ENCODE assay signal across 16 mouse cellular contexts in the genomic region with DNA sequence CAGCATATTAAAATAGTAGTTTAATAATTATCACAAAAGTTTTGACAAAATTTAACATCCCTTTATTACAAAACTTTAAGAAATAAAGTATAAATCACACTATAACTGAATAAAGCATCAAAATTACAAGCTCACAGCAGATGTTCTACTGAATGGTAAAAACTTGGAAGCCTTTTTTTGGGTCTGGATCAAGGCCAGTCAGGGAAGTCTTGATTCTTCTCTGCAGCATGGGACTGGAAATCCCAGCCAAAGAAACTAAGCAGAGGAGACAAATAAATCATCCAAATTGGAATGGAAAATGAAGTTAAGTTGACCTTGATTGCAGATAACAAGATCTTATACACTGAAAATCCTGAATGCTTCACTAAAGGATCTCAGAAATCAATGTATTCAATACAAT.
DNase-seq lines count a peak whose midpoint lies in the region; ATAC-seq lines count a peak whose summit lies in the region.
"Had no signal": no experiment of that assay in that cellular context is flagged by ENCODE, and none has a peak within 500 bp of the region (broad histone marks: within the 10 kb centered on the region; RNA-seq: fewer than 3 reads in every experiment).

No protein-coding gene starts in this region.

- H3K4me1 ChIP-seq in embryonic facial prominence, embryonic 14.5 days (ENCODE audit: control insufficient read depth, insufficient read depth, low read length) = no peaks in the 10 kb centered on the region
- H3K4me1 ChIP-seq in embryonic facial prominence, embryonic 10.5 days = no peaks in the 10 kb centered on the region
- H3K4me1 ChIP-seq: forebrain, embryonic 13.5 days; hindbrain, embryonic 12.5 days; limb, embryonic 12.5 days; neural tube, embryonic 12.5 days had no signal

- H3K4me3 ChIP-seq in embryonic facial prominence, embryonic 14.5 days (ENCODE audit: low read depth, low read length) = no peak overlapping the region
- no peak overlapping the region for H3K4me3 ChIP-seq in embryonic facial prominence, embryonic 10.5 days
- H3K4me3 ChIP-seq: forebrain, embryonic 13.5 days; hindbrain, embryonic 12.5 days; limb, embryonic 12.5 days; neural tube, embryonic 12.5 days had no signal

- H3K9me3 ChIP-seq in embryonic facial prominence, embryonic 14.5 days (ENCODE audit: control insufficient read depth, low read length) = no peaks in the 10 kb centered on the region
- H3K9me3 ChIP-seq in embryonic facial prominence, embryonic 10.5 days = no peaks in the 10 kb centered on the region
- H3K9me3 ChIP-seq: forebrain, embryonic 13.5 days; hindbrain, embryonic 12.5 days; limb, embryonic 12.5 days; neural tube, embryonic 12.5 days had no signal

- no peaks in the 10 kb centered on the region for H3K36me3 ChIP-seq in embryonic facial prominence, embryonic 14.5 days (ENCODE audit: control insufficient read depth, insufficient read depth, low read length)
- no peaks in the 10 kb centered on the region for H3K36me3 ChIP-seq in embryonic facial prominence, embryonic 10.5 days (replicated peaks)
- H3K36me3 ChIP-seq: hindbrain, embryonic 12.5 days; limb, embryonic 12.5 days; neural tube, embryonic 12.5 days had no signal

- no peak for ATAC-seq in embryonic facial prominence, embryonic 14.5 days (ENCODE audit: low read depth)
- ATAC-seq: CD4-positive, CD25-positive, alpha-beta regulatory T cell, adult 4 months; forebrain, embryonic 13.5 days; Patski had no signal

- H3K27ac ChIP-seq in embryonic facial prominence, embryonic 14.5 days (replicated peaks; ENCODE audit: low read depth, low read length) = no peak overlapping the region
- H3K27ac ChIP-seq in embryonic facial prominence, embryonic 10.5 days (replicated peaks) = no peak overlapping the region
- H3K27ac ChIP-seq: forebrain, embryonic 13.5 days; hindbrain, embryonic 12.5 days; limb, embryonic 12.5 days; neural tube, embryonic 12.5 days had no signal

- no peak overlapping the region for H3K4me2 ChIP-seq in embryonic facial prominence, embryonic 14.5 days (ENCODE audit: low read depth, low read length)
- H3K4me2 ChIP-seq: forebrain, embryonic 13.5 days; hindbrain, embryonic 12.5 days; limb, embryonic 12.5 days; neural tube, embryonic 12.5 days had no signal

- H3K9ac ChIP-seq in embryonic facial prominence, embryonic 14.5 days (ENCODE audit: low read depth, low read length) = no peak overlapping the region
- H3K9ac ChIP-seq: forebrain, embryonic 13.5 days; hindbrain, embryonic 12.5 days; limb, embryonic 12.5 days; neural tube, embryonic 12.5 days had no signal

- DNase-seq in embryonic facial prominence, embryonic 14.5 days (ENCODE audit: low spot score) = peak; percentile 69
- DNase-seq in embryonic facial prominence, embryonic 10.5 days (ENCODE audit: low spot score) = no peak
- peak; percentile 17 to 53 for DNase-seq in layer of hippocampus, adult 18-20 months (ENCODE audit: low spot score in 2 of 2)
- DNase-seq in layer of hippocampus, adult 9-10 months (ENCODE audit: low spot score) = no peak
- peak; percentile 1 to 58 for DNase-seq in adrenal gland, postnatal 36 days
- DNase-seq in layer of hippocampus, adult 8-10 months (ENCODE audit: low spot score in 2 of 2) = peak; percentile 6 to 34
- no peak for DNase-seq in embryo, embryonic 9.5 days (ENCODE audit: extremely low spot score)
- no peak for DNase-seq in urinary bladder, postnatal 36 days (ENCODE audit: low spot score in 2 of 2)
- DNase-seq: kidney, adult 8-10 months; lung, adult 2 months had no signal

- no peaks in the 10 kb centered on the region for H3K27me3 ChIP-seq in embryonic facial prominence, embryonic 14.5 days (replicated peaks; ENCODE audit: control insufficient read depth, insufficient read depth, low read length)
- H3K27me3 ChIP-seq in embryonic facial prominence, embryonic 10.5 days (replicated peaks; ENCODE audit: low read depth, poor library complexity, severe bottlenecking) = no peaks in the 10 kb centered on the region
- H3K27me3 ChIP-seq: forebrain, embryonic 13.5 days; hindbrain, embryonic 12.5 days; limb, embryonic 12.5 days; neural tube, embryonic 12.5 days; Patski had no signal

Comparison
In these comparisons a context has a peak if more than half of its experiments do, and no peak if none do; other contexts are left out.
1. DNase-seq: peak in embryonic facial prominence, embryonic 14.5 days (single experiment), layer of hippocampus, adult 18-20 months (2 of 2), adrenal gland, postnatal 36 days (2 of 2) and layer of hippocampus, adult 8-10 months (2 of 2); none in embryonic facial prominence, embryonic 10.5 days (single experiment), layer of hippocampus, adult 9-10 months (single experiment), embryo, embryonic 9.5 days (single experiment) and urinary bladder, postnatal 36 days (0 of 2).